Mouse (Mus musculus): ENCODE data around the gene Kifap3. TPM values are rescaled to one million over a fixed set of nuclear protein-coding genes. Genes with fewer than 3 reads are reported as not detected.
"Not testable (repeated sequence)": the region's sequence is repeated elsewhere in the genome, so short reads cannot be mapped to it uniquely, and the experiment has no call there.

Kifap3 gene
- polyA plus RNA-seq, 1 experiment from 2014 or later: 2.0 TPM

GRCm38 (mm10) chr1:163829482-163829881 is 50.1 kb downstream of the Kifap3 start:
- Histone ChIP-seq H3K4me2 (ENCODE audit: low read depth, low read length) (no peak overlapping the region), H3K9me3 (replicated peaks; ENCODE audit: control insufficient read depth, low read length) (no peaks in the 10 kb centered on the region), H3K27ac (ENCODE audit: low read length) (no peak overlapping the region), H3K36me3 (ENCODE audit: control insufficient read depth, insufficient read depth) (no peaks in the 10 kb centered on the region), H3K9ac (ENCODE audit: low read depth, low read length) (no peak overlapping the region), H3K4me1 (ENCODE audit: control insufficient read depth, low read depth, low read length) (no peaks in the 10 kb centered on the region), H3K4me3 (ENCODE audit: low read depth, low read length) (no peak overlapping the region), H3K27me3 (ENCODE audit: control insufficient read depth, insufficient read depth, low read depth, low read length) (no peaks in the 10 kb centered on the region)
- ATAC-seq (ENCODE audit: low read depth): no peak

- ATAC-seq (ENCODE audit: low read depth): no peak
- no peaks in the 10 kb centered on the region for H3K4me1 ChIP-seq (ENCODE audit: control insufficient read depth, low read depth, low read length)
- H3K4me3 ChIP-seq (ENCODE audit: low read depth, low read length): no peak overlapping the region
- H3K27me3 ChIP-seq (ENCODE audit: control insufficient read depth, insufficient read depth, low read depth, low read length): no peaks in the 10 kb centered on the region
- no peak overlapping the region for H3K4me2 ChIP-seq (ENCODE audit: low read depth, low read length)
- no peak overlapping the region for H3K9ac ChIP-seq (ENCODE audit: low read depth, low read length)
- no peaks in the 10 kb centered on the region for H3K9me3 ChIP-seq (replicated peaks; ENCODE audit: control insufficient read depth, low read length)
- 30% methylated on average over 1 of the region's 1 CpGs for WGBS (ENCODE audit: insufficient replicate concordance)
- H3K36me3 ChIP-seq (ENCODE audit: control insufficient read depth, insufficient read depth): no peaks in the 10 kb centered on the region
- H3K27ac ChIP-seq (ENCODE audit: low read length): no peak overlapping the region
Measured at GRCm38 (mm10) chr1:163834066-163834465, 54.7 kb downstream of the Kifap3 start.

- H3K4me1 ChIP-seq (ENCODE audit: control insufficient read depth, low read depth, low read length): no peaks in the 10 kb centered on the region
- ATAC-seq (ENCODE audit: low read depth): no peak
- no peak overlapping the region for H3K4me3 ChIP-seq (ENCODE audit: low read depth, low read length)
- no peak overlapping the region for H3K27ac ChIP-seq (ENCODE audit: low read length)
- no peaks in the 10 kb centered on the region for H3K36me3 ChIP-seq (ENCODE audit: control insufficient read depth, insufficient read depth)
- H3K4me2 ChIP-seq (ENCODE audit: low read depth, low read length): no peak overlapping the region
- no peaks in the 10 kb centered on the region for H3K9me3 ChIP-seq (replicated peaks; ENCODE audit: control insufficient read depth, low read length)
- 20% methylated on average over 2 of the region's 2 CpGs for WGBS (ENCODE audit: insufficient replicate concordance)
- H3K27me3 ChIP-seq (ENCODE audit: control insufficient read depth, insufficient read depth, low read depth, low read length): no peaks in the 10 kb centered on the region
- H3K9ac ChIP-seq (ENCODE audit: low read depth, low read length): no peak overlapping the region
Measured at GRCm38 (mm10) chr1:163835062-163835461, 55.7 kb downstream of the Kifap3 start.

- ATAC-seq (ENCODE audit: low read depth); H3K4me1 ChIP-seq (ENCODE audit: control insufficient read depth, low read depth, low read length): not testable (repeated sequence)
- 68% methylated on average over 3 of the region's 3 CpGs for WGBS (ENCODE audit: insufficient replicate concordance)
Measured at GRCm38 (mm10) chr1:163838482-163838881, 59.1 kb downstream of the Kifap3 start.

GRCm38 (mm10) chr1:163840555-163840954 is 61.2 kb downstream of the Kifap3 start:
- 66% methylated on average over 8 of the region's 8 CpGs for WGBS (ENCODE audit: insufficient replicate concordance)
- Histone ChIP-seq H3K9ac (ENCODE audit: low read depth, low read length) (no peak overlapping the region), H3K36me3 (ENCODE audit: control insufficient read depth, insufficient read depth) (no peaks in the 10 kb centered on the region), H3K27ac (ENCODE audit: low read length) (no peak overlapping the region), H3K27me3 (ENCODE audit: control insufficient read depth, insufficient read depth, low read depth, low read length) (no peaks in the 10 kb centered on the region), H3K9me3 (replicated peaks; ENCODE audit: control insufficient read depth, low read length) (no peaks in the 10 kb centered on the region), H3K4me3 (ENCODE audit: low read depth, low read length) (no peak overlapping the region), H3K4me2 (ENCODE audit: low read depth, low read length) (no peak overlapping the region), H3K4me1 (ENCODE audit: control insufficient read depth, low read depth, low read length) (no peaks in the 10 kb centered on the region)
- ATAC-seq (ENCODE audit: low read depth): no peak

More at GRCm38 (mm10) chr1:163838482-163838881, 59.1 kb downstream of the Kifap3 start:
- H3K27ac ChIP-seq (ENCODE audit: low read length); H3K9ac ChIP-seq (ENCODE audit: low read depth, low read length); H3K9me3 ChIP-seq (replicated peaks; ENCODE audit: control insufficient read depth, low read length); H3K4me2 ChIP-seq (ENCODE audit: low read depth, low read length); H3K4me3 ChIP-seq (ENCODE audit: low read depth, low read length); H3K36me3 ChIP-seq (ENCODE audit: control insufficient read depth, insufficient read depth); H3K27me3 ChIP-seq (ENCODE audit: control insufficient read depth, insufficient read depth, low read depth, low read length): not testable (repeated sequence)

- Histone ChIP-seq H3K36me3 (ENCODE audit: control insufficient read depth, insufficient read depth) (no peaks in the 10 kb centered on the region), H3K9me3 (replicated peaks; ENCODE audit: control insufficient read depth, low read length) (no peaks in the 10 kb centered on the region), H3K27me3 (ENCODE audit: control insufficient read depth, insufficient read depth, low read depth, low read length) (no peaks in the 10 kb centered on the region), H3K4me2 (ENCODE audit: low read depth, low read length) (no peak overlapping the region), H3K4me1 (ENCODE audit: control insufficient read depth, low read depth, low read length) (no peaks in the 10 kb centered on the region), H3K9ac (ENCODE audit: low read depth, low read length) (no peak overlapping the region), H3K4me3 (ENCODE audit: low read depth, low read length) (no peak overlapping the region), H3K27ac (ENCODE audit: low read length) (no peak overlapping the region)
- ATAC-seq (ENCODE audit: low read depth): no peak
- 41% methylated on average over 2 of the region's 2 CpGs for WGBS (ENCODE audit: insufficient replicate concordance)
Measured at GRCm38 (mm10) chr1:163842238-163842637, 62.9 kb downstream of the Kifap3 start.

- Histone ChIP-seq H3K27ac (ENCODE audit: low read length) (no peak overlapping the region), H3K4me1 (ENCODE audit: control insufficient read depth, low read depth, low read length) (no peaks in the 10 kb centered on the region), H3K9ac (ENCODE audit: low read depth, low read length) (no peak overlapping the region), H3K4me2 (ENCODE audit: low read depth, low read length) (no peak overlapping the region), H3K27me3 (ENCODE audit: control insufficient read depth, insufficient read depth, low read depth, low read length) (no peaks in the 10 kb centered on the region), H3K9me3 (replicated peaks; ENCODE audit: control insufficient read depth, low read length) (no peaks in the 10 kb centered on the region), H3K4me3 (ENCODE audit: low read depth, low read length) (no peak overlapping the region), H3K36me3 (ENCODE audit: control insufficient read depth, insufficient read depth) (no peaks in the 10 kb centered on the region)
- ATAC-seq (ENCODE audit: low read depth): no peak
Measured at GRCm38 (mm10) chr1:163843899-163844298, 64.5 kb downstream of the Kifap3 start.

- ATAC-seq (ENCODE audit: low read depth): no peak
- H3K4me1 ChIP-seq (ENCODE audit: control insufficient read depth, low read depth, low read length): no peaks in the 10 kb centered on the region
- H3K9ac ChIP-seq (ENCODE audit: low read depth, low read length): no peak overlapping the region
- H3K27me3 ChIP-seq (ENCODE audit: control insufficient read depth, insufficient read depth, low read depth, low read length): no peaks in the 10 kb centered on the region
- H3K27ac ChIP-seq (ENCODE audit: low read length): no peak overlapping the region
- H3K9me3 ChIP-seq (replicated peaks; ENCODE audit: control insufficient read depth, low read length): no peaks in the 10 kb centered on the region
- no peak overlapping the region for H3K4me3 ChIP-seq (ENCODE audit: low read depth, low read length)
- no peak overlapping the region for H3K4me2 ChIP-seq (ENCODE audit: low read depth, low read length)
- no peaks in the 10 kb centered on the region for H3K36me3 ChIP-seq (ENCODE audit: control insufficient read depth, insufficient read depth)
- WGBS (ENCODE audit: insufficient replicate concordance): 60% methylated on average over 5 of the region's 5 CpGs
Measured at GRCm38 (mm10) chr1:163852884-163853560, 73.6 kb downstream of the Kifap3 start.

- no peaks in the 10 kb centered on the region for H3K9me3 ChIP-seq (replicated peaks; ENCODE audit: control insufficient read depth, low read length)
- H3K4me3 ChIP-seq (ENCODE audit: low read depth, low read length): no peak overlapping the region
- ATAC-seq (ENCODE audit: low read depth): no peak
- 85% methylated on average over 2 of the region's 2 CpGs for WGBS (ENCODE audit: insufficient replicate concordance)
- no peak overlapping the region for H3K27ac ChIP-seq (ENCODE audit: low read length)
- H3K9ac ChIP-seq (ENCODE audit: low read depth, low read length): no peak overlapping the region
- no peaks in the 10 kb centered on the region for H3K36me3 ChIP-seq (ENCODE audit: control insufficient read depth, insufficient read depth)
- no peaks in the 10 kb centered on the region for H3K4me1 ChIP-seq (ENCODE audit: control insufficient read depth, low read depth, low read length)
- H3K27me3 ChIP-seq (ENCODE audit: control insufficient read depth, insufficient read depth, low read depth, low read length): no peaks in the 10 kb centered on the region
- H3K4me2 ChIP-seq (ENCODE audit: low read depth, low read length): no peak overlapping the region
Measured at GRCm38 (mm10) chr1:163858420-163858819, 79.0 kb downstream of the Kifap3 start.
